Mouse (Mus musculus) megakaryocyte, embryonic 14.5 days (primary cell): ENCODE results near the gene Fgfr2. TPM values are rescaled to one million over a fixed set of nuclear protein-coding genes. Genes with fewer than 3 reads are reported as not detected.

Source experiments
- H3K27me3 ChIP-seq: replicated peaks from 2 replicates; pipeline ENCODE3; 2012; ENCODE audit warnings: inconsistent platforms
- H3K36me3 ChIP-seq: replicated peaks from 2 replicates; pipeline ENCODE3; 2012; ENCODE audit warnings: low read length, inconsistent platforms, mixed read lengths
- H3K4me1 ChIP-seq: 2 replicates; pipeline ENCODE4 v1.6.1; 2012; ENCODE audit warnings: inconsistent platforms
- H3K4me3 ChIP-seq: replicated peaks from 2 replicates; pipeline ENCODE3; 2012; ENCODE audit warnings: moderate library complexity, mild to moderate bottlenecking, inconsistent platforms
- H3K9me3 ChIP-seq: 2 replicates; pipeline ENCODE4 v1.6.1; 2012; ENCODE audit warnings: inconsistent platforms
- FLI1 ChIP-seq: IDR thresholded peaks from 2 replicates; pipeline ENCODE4 v1.6.1; 2012; ENCODE audit warnings: low read length, inconsistent platforms, mixed read lengths
- GATA1 ChIP-seq: IDR thresholded peaks from 3 replicates; pipeline ENCODE4 v1.6.1; 2012; ENCODE audit warnings: mixed read lengths, low read length, inconsistent platforms, borderline replicate concordance
- polyA plus RNA-seq: library from polyadenylated mRNA; stranded (reverse); fragments of >175 nt; gene quantifications from 2 replicates; pipeline ENCODE4 v1.2.3, GENCODE M21; 2012; ENCODE audit warnings: low replicate concordance; ENCODE audit not compliant: insufficient read depth

The Fgfr2 gene
- polyA plus RNA-seq, 1 experiment, result 0.45 TPM

DNA sequence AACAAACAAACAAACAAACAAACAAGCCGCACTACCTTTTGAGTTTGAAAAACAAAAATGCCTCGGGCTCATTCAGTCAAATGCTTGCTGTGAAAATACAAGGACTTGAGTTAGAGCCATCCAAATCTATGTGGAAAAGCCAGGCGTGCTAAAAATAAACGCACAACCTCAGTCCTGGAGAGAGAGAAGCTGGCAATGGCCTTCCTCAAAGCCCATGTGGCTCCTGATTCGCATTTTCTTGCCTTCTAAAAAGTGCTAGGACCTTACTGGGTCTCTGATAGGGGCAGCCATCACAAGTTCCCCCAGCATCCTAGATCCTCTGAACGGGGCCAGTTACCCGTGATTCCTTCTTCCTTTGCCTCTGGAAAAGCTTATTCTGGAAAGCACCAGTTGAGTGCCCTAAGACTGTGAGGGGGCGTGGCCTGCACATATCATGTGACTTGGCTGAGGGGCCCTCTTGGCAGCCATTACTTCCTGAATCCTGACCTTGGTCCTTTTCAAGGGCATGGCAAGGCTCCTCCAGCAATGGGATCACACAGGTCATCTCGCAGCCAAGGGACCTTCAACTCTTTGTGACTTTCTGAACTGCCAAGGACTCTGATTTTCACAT, 226.8 kb downstream of the Fgfr2 start:
- Histone ChIP-seq H3K4me1 (peaks cover 46% of the 10 kb centered on the region), H3K27me3 (peaks cover 3% of the 10 kb centered on the region), H3K4me3 (no peak overlapping the region), H3K9me3 (no peaks in the 10 kb centered on the region; the same call in 1 of the 2 replicates), H3K36me3 (peaks cover 3% of the 10 kb centered on the region)
- TF ChIP-seq FLI1, result no peak
- TF ChIP-seq GATA1, result no peak

DNA sequence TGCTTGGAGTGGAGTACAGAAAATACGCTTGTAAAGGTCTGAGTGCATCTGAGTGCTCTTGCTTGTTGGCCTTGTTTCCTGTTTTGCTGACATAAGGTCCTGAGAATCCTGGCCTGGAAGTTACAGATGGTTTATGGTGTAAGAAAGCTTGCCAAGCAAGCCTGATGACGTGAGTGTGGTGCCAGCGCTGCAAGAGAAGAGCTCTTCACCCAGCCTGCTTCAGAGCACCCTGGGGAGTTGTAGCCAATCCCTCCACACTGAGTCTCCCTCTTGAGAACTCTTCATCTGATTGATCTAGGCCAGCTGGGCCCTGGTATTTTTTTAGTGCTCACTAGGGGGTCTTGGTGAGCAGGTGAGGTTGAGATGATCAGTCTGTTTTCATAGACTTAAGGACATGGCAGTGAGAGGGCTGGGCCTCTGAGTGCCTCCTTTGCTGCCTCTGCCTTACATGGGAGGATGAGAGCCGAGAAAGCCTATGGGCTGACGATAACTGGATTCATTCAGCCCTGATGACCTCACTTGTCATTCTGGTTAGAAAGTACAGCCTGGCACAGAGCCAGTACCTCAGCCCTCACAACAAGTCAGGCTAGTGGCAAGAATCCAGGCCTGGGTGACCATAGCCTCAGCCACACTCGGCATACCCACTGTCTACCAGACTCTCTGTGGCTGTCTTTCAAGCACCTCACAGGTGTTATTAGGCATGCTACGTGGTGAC, 228.2 kb downstream of the Fgfr2 start:
- peaks cover 3% of the 10 kb centered on the region for H3K36me3 ChIP-seq
- no peak for TF ChIP-seq GATA1
- TF ChIP-seq FLI1, result no peak
- no peaks in the 10 kb centered on the region; the same call in 1 of the 2 replicates for H3K9me3 ChIP-seq
- no peak overlapping the region for H3K4me3 ChIP-seq
- peaks cover 3% of the 10 kb centered on the region for H3K27me3 ChIP-seq
- peaks cover 39% of the 10 kb centered on the region for H3K4me1 ChIP-seq

DNA sequence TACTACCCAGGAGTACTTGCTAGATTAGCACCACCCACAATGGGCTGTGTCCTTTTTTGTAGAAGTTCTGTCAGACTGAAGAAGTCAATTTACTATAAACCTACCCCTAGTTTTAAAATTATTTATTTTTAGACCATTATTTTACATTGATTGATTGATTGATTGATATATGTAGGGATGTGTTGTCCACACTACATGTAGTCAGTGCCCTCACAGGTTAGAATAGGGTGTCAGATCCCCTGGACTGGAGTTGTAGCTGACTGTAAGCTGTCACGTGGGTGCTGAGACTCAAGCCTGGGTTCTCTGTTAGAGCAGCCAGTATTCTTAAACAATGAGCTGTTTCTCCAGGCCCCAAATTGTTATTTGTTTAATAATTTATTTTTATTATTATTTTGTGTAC, 229.8 kb downstream of the Fgfr2 start:
- Histone ChIP-seq H3K36me3 (peaks cover 3% of the 10 kb centered on the region), H3K9me3 (no peaks in the 10 kb centered on the region; the same call in 1 of the 2 replicates), H3K4me3 (no peak overlapping the region), H3K4me1 (peaks cover 55% of the 10 kb centered on the region), H3K27me3 (peaks cover 3% of the 10 kb centered on the region)
- TF ChIP-seq FLI1, result no peak
- TF ChIP-seq GATA1, result no peak

DNA sequence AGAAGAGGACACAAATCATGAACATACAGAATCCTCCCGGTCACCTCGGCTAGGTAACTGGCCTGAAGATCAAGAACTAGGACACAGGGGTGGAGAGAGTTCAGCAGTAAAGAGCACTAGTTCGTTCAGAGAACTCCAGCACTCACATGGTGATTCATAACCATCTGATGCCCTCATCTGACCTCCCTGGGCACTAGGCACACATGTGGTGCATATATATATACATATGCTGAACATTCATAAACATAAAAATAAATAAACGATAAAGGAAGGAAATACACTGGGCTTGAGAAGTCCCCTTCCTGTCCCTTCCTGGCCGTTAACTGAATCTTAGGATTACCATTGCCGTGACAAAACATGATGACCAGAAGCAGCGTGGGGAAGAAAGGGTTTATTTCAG, 230.3 kb downstream of the Fgfr2 start:
- H3K36me3 ChIP-seq, result peaks cover 3% of the 10 kb centered on the region
- H3K4me1 ChIP-seq, result peaks cover 60% of the 10 kb centered on the region
- TF ChIP-seq GATA1 (no peak), FLI1 (no peak)
- H3K27me3 ChIP-seq, result peaks cover 3% of the 10 kb centered on the region
- H3K4me3 ChIP-seq, result no peak overlapping the region
- no peaks in the 10 kb centered on the region; the same call in 1 of the 2 replicates for H3K9me3 ChIP-seq

DNA sequence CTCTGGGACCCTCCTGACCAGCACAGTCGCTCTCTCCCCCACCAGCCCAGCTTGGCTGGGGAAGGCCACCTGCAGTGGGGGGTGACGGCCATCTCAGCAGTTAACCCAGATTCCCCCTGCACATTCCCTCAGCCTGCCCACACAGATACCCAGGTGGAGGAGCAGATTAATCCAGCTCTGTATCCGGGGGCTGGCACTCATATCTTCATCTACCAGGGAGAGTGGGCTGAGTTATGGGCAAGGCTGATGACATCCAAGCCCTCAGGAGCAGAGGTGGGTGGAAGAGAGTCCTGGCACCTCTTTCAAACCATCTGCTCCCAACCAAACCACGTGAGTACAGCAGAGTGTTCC, 230.9 kb downstream of the Fgfr2 start:
- H3K9me3 ChIP-seq, result no peaks in the 10 kb centered on the region; the same call in 1 of the 2 replicates
- H3K4me3 ChIP-seq, result no peak overlapping the region
- H3K4me1 ChIP-seq, result peaks cover 65% of the 10 kb centered on the region
- peaks cover 3% of the 10 kb centered on the region for H3K27me3 ChIP-seq
- H3K36me3 ChIP-seq, result peaks cover 3% of the 10 kb centered on the region
- TF ChIP-seq FLI1 (no peak), GATA1 (no peak)

DNA sequence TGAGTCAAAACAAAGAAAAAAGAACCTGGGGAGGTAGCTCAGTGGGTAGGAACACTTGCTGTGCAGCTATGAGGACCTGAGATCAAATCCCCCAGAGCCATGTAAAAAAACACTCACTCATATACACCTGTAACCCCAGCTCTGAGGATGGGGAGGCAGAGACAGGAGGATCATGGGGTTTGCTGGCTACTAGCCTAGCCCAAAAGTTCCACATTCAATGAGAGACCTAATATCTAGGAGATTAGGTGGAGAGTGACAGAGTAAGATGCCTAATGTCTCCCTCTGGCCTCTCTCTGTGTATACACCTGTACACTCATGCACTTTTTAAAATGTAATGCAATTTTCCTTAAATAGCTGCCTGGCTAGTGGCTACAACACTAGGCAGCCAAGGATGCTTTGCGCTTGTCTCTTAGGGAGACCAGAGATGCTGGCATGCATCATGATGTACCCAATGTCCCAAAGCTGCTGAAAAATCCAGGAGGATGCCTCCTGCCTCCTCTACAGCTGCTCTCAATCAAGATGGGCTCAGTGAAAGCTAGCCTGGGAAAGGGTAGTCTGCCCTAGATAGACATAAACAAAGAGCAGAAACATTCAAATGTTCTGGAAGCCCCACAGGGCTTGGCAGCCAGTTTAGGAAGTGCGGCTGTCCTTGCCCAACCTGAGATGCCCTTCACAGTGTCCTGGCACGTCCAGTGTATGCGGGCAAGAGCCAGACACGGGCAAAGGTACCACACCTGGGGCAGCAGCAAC, 231.4 kb downstream of the Fgfr2 start:
- TF ChIP-seq FLI1 (no peak), GATA1 (no peak)
- H3K36me3 ChIP-seq, result peaks cover 3% of the 10 kb centered on the region
- peaks cover 69% of the 10 kb centered on the region for H3K4me1 ChIP-seq
- no peaks in the 10 kb centered on the region; the same call in 1 of the 2 replicates for H3K9me3 ChIP-seq
- peaks cover 3% of the 10 kb centered on the region for H3K27me3 ChIP-seq
- H3K4me3 ChIP-seq, result no peak overlapping the region

DNA sequence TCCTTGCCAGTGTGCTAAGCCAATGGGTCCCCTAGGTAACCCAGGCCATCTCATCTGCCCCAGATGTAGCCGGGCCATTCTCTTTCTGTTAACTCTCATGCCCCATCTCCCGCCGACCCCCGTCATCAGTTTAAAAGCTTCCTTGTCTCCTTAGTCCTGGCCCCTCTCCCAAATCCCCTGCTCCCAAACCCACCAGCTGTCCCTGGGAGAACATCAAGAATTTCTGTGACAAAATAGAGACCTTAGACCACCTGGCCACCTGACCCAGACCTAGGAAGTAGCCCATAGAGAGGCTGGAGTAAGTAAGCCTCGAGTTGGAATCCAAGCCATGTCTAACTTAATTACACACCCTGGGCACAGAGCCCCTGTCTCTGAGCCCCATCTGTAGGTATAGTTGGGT, 232.9 kb downstream of the Fgfr2 start:
- TF ChIP-seq FLI1 (no peak), GATA1 (no peak)

DNA sequence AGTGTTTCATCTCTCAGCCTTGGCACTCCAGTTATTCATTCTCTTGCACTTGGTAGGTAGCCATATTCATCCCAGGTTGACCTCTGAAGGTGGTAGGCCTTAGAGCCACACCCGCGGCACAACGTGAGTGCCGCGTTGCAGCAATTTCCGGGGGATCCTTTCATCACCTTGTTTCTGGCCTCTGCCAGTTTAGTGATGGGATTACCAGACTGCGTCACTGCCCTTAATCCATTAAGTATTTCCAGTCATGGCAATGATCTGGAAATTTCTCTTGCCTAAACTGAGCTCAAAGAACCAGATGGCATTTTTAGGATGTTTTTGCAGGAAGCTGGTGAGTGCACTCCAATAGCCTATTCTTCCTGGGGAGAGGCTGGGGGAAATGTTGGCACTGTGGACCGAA, 233.5 kb downstream of the Fgfr2 start:
- Histone ChIP-seq H3K27me3 (peaks cover 3% of the 10 kb centered on the region), H3K4me1 (peaks cover 58% of the 10 kb centered on the region), H3K4me3 (no peak overlapping the region), H3K36me3 (peaks cover 18% of the 10 kb centered on the region), H3K9me3 (no peaks in the 10 kb centered on the region; the same call in 1 of the 2 replicates)
- TF ChIP-seq GATA1, result no peak
- no peak for TF ChIP-seq FLI1

More for the DNA sequence above, 232.9 kb downstream of the Fgfr2 start:
- peaks cover 3% of the 10 kb centered on the region for H3K27me3 ChIP-seq
- H3K36me3 ChIP-seq, result peaks cover 13% of the 10 kb centered on the region
- H3K4me1 ChIP-seq, result peaks cover 62% of the 10 kb centered on the region
- H3K4me3 ChIP-seq, result no peak overlapping the region
- no peaks in the 10 kb centered on the region; the same call in 1 of the 2 replicates for H3K9me3 ChIP-seq

DNA sequence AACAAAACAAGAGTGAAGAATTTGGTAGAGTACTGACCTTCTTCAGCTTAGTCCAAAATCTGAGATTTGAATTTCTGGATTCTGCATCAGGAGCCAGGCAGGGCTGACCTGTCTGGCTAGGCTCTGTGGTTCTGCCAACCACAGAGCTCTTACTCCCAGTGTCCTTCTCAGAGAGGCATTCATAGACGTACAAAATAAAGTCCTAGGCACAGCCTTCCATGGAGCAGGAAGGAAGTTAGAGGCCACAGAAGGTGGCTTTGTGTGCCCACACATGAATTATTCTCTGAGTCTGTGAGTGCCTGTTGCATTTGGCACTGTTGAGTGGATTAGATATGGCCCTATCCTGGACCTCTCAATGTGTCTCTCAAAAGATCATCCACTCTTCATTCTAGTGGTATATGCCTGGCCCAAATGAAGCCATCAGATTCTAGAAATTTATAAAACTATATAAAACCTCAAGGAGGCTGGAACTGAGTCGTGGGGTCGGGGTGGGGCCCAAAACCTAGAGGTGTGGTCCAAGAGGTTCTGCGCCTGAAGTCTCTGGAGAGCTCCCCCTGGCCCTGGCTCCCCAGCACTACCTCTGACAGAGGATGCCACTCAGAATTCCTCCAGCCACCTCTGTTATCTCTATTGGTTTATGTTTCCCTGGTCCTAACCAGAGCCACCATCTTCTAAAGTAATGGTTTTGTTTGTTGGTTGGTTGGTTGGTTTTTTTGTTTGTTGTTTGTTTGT, 234.5 kb downstream of the Fgfr2 start:
- peaks cover 57% of the 10 kb centered on the region for H3K4me1 ChIP-seq
- H3K36me3 ChIP-seq, result peaks cover 25% of the 10 kb centered on the region
- peaks cover 3% of the 10 kb centered on the region for H3K27me3 ChIP-seq
- TF ChIP-seq GATA1 (no peak), FLI1 (no peak)
- H3K9me3 ChIP-seq, result no peaks in the 10 kb centered on the region
- no peak overlapping the region for H3K4me3 ChIP-seq
